Mouse (Mus musculus): ENCODE results near the gene Tmem259.
A peak's percentile ranks its signal among the peaks of the same experiment; 100 is the strongest.

The Tmem259 gene

DNA sequence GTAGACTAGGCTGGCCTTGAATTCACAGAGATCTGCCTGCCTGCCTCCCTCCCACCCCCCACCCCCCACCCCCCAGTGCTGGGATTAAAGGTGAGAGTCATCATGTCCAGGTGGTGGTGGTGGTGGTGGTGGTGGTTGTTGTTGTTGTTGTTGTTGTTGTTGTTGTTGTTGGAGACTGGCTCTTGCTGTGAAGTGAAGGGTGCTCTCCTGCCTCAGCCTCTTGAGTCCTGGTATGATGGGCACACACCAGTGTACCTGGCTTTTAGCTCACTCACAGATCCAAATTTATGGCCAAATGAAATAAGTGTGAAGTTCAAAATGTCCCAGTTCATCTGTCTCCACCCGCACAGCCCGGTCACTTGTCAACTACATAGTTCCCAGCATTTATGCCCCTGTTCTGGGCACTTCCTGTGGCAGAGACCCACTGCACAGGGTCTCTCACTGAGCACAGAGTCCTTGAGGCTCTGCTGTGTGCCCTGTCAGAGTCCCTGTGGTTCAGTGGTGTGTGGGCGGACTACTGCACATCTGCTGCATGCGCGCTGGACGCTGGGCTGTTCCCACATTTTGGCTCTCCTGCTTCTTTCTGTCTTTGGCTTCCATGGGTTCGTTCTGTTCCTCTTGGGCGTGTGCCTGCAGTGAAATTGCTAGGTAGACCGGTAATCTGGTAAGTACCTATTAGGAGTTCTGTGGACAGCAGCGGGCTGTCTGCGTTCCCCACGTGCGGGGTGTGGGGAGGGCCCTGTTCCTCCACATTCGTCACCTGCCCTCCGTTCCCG is 49.1 kb downstream of the Tmem259 start:
- DNase-seq (ENCODE audit: low spot score in 2 of 2), result no peak

DNA sequence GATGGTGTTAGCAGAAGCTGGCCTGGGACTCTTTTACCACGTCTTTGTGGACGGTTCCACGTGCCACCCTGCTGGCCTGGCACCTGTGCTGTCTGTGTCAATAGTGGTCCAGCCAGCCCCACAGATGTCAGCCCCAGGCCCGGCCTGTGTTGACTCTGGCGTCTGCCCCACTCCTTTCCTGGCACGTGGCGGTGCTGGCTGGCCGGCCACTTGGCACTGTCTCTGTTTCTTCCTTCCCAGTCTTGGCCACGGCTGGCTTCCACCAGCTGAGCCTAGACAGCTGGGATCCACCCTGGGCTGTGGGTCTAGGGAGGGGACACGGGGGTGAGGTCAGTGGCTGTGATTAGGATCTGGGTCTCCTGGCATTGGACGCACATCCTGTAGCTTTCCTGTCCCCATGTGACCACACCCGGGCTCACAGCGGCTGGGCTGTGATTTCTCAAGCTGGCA is 49.8 kb downstream of the Tmem259 start:
- DNase-seq (ENCODE audit: low spot score in 2 of 2), result peak in 1 of 2 experiments; percentile 44

DNA sequence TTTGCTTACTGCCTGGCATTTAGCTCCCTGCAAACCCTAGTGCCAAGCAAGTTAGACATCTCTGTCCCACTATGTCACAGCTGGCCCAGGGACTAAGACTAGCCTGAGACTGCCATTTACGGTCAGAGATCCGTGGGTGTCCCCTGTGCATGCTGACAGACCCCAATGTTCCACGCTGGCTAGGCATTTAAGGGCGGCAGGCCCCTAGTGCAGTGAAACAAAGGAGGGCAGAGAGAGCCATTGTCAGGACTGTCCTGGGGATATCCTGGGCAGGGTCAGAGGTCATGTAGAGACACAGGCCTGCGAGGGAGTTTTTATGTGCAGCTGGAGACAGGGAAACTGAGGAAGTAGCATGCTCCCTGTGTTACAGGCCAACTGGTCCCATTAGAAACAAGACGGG is 50.3 kb downstream of the Tmem259 start:
- no peak for DNase-seq (ENCODE audit: low spot score in 2 of 2)

DNA sequence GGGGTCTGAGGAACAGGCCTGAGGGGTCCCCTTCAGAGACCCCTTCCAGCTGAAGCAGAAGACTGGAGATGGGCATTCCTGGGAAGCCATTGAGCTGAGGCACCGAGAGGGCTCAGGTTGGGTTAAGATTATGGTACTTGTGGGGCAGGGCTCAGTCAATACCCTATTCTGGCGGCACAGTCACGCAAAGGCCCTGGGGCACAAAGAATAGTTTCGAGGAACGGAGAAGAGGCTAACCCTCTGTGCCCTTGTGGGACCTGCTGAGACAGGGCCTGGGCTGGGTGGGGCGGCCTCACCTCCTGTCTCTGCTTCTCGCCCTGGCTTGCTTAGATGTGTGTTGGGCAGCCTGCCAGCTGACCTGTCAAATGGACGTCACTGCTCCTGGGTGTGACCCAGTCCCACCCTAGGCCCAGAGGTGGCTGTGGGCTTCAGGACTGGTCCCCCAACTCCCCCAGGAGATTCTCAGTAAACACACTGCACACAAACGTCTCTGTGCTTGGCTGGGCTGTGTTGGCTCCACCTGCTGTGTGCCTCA is 50.9 kb downstream of the Tmem259 start:
- DNase-seq (ENCODE audit: low spot score in 2 of 2), result no peak

DNA sequence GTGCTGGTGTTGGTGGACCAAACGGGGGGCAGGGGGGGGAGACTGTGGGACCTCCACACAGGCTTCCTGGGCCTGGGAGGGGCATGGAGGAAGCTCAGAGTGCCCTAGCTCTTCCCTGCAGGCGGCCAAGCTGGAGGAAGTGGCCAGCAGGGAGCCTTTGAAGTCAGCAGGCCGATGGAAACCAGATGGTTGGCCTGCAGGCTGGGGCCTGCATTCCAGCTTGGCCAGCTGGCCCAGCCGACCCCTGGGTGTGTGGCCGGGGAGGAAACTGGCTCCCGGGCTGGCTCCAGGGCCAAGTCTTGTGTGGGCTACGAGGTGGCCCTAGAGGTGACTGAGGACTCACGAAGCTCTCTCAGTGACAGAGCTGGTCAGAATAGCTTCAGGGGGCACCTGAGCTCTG is 51.4 kb downstream of the Tmem259 start:
- no peak for DNase-seq (ENCODE audit: low spot score in 2 of 2)

DNA sequence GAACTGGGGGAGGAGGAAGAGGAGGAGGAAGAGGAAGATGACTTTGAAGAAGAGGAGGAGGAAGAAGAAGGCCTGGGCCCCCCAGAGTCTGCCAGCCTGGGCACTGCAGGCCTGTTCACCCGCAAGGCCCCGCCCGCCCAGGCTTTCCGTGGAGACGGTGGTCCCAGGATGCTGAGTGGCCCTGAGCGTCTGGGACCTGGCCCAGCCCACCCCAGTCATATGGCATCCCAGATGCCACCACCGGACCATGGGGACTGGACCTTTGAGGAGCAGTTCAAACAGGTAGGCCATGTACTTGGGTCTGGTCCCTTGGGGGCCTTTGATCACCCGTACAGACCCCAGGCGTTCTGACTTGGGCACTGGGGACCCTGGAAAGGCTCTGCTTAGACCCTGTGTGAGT is 52.3 kb downstream of the Tmem259 start:
- DNase-seq (ENCODE audit: low spot score in 2 of 2), result no peak

DNA sequence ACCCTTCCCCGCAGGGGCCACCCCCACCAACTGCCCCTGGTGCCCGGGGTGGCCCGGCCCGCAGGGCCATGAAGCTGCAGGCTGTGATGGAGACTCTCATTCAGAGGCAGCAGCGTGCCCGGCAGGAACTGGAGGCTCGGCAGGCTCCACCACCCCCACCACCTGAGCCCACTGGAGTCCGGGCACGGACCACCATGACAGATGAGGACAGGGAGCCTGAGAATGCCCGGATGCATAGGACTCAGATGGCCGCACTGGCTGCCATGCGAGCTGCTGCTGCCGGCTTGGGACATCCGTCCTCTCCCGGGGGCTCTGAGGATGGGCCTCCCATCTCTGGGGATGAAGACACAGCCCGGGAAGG is 53.3 kb downstream of the Tmem259 start:
- no peak for DNase-seq (ENCODE audit: low spot score in 2 of 2)

DNA sequence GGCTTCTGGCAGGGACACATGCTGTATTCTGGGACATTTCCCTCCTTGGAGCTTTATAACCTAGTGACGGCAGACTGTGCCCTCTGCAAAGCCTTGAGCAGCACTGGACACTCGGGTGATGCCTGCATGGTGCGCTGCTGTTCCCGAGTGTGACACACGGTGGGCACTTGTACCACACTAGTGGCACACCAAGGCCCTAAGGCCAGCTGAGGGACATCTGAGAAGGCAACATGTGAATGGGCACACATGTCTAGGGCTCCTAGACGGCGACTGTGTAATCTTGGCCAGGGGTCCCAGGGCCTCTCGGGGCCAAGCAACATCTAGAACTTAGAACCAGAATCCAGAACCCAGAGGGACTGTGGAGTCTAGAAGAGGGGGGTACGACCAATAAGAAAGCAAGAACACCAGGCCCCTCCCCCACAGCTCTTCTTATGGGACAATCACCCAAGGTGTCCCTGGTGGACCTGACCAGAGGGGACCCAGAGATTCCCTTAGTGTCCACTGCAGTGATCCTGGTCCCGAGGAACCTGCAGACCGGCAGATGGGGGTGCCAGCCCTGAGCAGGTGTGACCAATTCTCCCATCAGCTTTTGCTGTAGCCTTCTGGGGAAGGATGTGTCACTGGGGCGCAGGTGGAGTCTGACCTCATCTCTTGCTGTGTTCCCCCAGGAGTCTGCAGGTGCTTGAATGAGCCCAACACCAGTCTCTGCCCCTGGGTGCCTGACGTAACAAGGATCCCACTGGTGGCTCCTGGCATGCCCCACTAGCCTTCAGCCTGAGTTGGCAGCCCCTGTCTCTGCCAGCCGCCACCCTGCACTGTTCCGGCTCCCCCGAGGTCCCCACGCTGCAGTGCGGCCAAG is 53.9 kb downstream of the Tmem259 start:
- DNase-seq (ENCODE audit: low spot score in 2 of 2), result no peak

DNA sequence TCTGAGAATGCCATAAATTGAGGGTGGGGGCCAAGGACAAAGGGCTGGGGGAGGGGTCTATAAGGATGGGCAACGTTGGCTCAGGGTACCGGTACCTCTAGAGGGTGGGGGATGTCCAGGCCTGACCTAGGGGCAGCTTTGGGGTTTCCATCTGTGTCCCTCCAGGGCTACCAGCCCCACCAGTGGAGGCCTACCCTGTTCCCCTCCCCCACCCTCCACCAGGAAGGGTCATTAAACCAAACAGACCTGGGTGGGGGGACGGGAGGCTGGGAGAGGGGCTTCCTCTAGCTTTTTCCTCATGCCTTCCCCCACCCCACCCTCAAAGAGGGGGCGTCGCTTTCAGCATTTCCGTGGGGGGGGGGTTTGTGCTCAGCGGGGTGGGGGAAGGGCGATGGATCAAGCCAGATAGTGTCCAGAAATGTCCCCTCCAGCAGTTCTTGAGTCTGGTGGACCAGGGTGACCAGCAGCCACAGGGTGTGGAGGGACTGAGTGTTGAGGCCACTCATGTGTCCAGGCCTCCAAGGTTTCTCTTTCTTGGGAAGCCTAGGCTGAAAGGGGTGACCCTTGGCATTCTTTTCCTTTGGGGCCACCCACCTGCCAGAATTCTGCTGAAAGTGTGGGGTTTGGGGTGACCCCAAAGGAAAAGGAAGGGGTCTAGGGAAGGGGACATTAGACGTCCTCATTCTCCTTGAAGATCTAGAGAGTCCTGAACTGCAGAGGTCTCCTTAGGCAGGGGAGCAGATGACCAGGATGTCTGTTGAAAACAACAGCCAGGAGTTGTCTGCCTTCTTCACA is 55.0 kb downstream of the Tmem259 start:
- DNase-seq (ENCODE audit: low spot score in 2 of 2), result no peak

DNA sequence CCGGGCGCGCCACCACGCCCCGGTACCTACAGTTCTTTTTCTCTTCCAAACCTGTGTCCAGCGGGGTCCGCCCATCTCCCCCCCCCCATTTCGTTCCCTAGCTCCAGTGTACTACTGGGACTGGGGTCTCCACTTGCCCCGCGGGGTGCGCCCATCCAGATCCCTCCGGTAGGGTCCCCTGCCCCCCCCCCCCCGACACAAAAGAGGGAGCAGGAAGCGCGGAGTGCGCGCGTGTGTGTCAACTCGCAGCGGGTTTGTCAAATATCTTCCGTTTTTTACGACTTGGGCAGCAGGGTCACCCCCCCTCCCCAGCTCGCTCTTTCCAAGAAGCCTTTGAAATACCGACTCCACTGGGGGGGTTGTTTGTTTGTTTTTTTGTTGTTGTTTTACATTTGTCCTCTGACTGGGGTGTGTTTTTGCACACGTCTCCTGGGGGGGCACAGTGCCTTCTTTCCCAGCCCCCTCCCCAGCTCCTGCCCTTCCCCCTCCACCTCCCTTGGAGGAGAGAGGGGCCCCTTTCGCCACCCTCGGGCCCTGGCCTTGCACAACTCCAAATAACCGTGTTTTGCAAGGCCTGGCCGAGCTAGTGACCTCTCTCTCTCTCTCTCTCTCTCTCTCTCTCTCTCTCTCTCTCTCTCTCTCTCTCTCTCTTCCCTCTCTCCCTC is 56.0 kb downstream of the Tmem259 start:
- DNase-seq (ENCODE audit: low spot score in 2 of 2), result peak; percentile 60 to 67

DNA sequence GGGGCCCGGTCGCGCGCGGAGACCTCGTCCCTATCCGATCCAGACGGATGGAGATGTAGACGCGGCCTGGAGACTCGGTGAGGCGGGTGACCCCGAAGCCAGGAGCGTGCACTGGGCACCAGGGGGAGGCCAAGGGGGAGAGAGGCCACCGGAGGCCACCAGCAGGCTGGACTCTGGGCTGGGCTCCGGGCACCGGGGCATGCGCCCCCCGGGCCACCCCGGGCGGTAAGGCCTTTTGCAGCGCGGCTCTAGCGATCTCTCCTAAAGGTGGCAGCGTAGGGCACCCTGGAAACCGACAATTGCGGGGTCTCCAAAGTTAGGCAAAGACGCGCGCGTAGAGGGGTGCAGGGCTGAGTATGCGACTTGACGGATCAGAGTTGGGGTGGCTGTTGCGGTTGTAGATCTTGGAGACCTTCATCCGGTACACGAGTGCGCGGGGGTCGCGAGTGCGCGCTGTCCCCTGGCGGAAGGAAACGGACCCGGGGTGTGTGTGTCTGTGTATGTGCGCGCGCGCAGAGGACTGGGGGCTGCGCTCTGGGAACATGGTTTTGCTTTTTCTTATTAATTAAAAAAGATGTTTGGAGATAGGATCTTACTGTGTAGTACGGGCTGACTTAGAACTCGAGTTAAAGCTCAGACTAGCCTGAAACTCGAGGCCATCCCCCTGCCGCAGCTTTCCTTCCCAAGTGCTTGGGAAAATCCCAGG is 56.7 kb downstream of the Tmem259 start:
- DNase-seq (ENCODE audit: low spot score in 2 of 2), result peak; percentile 71 to 72

DNA sequence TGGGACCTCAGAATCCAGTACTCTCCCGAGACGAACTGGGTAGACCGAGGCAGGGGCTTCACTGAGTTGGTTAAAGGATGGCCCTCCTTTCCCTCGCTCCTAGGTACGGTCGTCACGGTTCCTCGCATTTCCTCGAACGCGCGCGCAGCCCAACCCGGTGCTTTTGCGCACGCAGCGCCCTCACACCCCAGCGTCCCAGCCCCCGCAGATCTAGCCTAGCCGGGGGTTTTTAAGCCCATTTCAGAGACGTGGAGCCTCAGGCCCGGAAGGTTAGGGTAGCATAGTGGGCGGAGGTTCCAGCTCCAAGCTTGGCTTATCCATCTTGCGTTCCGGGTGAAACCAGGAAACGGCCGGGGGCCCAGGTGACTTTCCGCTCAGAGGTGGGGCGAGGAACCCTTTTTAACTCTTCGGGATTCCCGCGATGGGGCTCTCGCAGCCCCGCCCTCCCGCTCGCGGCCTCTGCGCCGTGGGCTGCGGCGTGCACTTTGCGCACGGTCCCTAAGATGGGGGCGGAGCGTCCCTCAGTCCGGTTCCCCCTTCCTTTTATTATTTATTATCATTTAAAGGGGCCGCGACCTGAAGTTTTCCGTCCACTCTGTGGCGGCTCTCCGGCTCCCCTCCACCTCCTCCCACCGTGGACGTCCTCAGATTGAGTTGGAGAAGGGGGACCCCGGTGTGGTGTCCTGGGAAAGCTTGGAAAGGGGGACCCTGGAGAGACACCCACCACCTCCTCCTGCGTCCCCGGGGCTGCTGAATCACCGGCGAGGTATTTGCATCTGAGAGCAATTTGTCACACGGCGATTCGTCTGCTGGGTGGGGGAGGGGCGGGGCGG is 57.4 kb downstream of the Tmem259 start, which contains the start of gene Arid3a:
Gene Arid3a, plus strand, starts transcription at position 553 of the 833 bp plus-strand sequence.
- peak; percentile 88 to 89 for DNase-seq (ENCODE audit: low spot score in 2 of 2)

DNA sequence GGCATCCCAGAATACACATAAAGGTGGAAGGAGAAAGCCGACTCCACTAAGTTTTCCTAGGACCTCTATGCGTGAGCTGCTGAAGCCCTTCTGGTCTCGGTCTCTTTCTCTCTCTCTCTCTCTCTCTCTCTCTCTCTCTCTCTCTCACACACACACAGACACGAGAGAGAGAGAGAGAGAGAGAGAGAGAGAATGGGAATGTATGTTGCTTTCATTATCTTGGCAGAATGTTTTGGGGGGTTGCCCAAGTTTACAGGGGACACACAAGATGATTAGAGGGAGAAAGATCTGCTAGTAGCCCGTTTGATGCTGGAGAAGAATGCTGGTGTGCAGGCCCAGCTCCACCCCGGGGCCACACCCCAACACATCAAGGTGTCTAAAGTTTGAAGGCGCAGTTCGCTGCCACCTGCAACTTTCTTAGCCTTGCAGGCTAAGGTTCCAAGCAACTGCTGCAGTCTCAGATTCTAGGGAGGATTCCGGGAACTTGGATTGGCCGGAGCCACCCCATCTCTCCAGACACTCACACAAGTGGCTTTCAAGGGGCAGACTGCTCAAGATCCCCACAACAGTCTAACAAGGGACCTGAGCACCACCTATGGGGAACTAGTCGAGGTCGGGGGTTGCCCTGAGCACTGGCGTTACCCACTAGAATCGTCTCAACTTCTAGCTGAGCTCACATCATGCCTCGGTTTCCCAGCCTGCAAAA is 58.2 kb downstream of the Tmem259 start:
- peak in 1 of 2 experiments; percentile 62 for DNase-seq (ENCODE audit: low spot score in 2 of 2)

DNA sequence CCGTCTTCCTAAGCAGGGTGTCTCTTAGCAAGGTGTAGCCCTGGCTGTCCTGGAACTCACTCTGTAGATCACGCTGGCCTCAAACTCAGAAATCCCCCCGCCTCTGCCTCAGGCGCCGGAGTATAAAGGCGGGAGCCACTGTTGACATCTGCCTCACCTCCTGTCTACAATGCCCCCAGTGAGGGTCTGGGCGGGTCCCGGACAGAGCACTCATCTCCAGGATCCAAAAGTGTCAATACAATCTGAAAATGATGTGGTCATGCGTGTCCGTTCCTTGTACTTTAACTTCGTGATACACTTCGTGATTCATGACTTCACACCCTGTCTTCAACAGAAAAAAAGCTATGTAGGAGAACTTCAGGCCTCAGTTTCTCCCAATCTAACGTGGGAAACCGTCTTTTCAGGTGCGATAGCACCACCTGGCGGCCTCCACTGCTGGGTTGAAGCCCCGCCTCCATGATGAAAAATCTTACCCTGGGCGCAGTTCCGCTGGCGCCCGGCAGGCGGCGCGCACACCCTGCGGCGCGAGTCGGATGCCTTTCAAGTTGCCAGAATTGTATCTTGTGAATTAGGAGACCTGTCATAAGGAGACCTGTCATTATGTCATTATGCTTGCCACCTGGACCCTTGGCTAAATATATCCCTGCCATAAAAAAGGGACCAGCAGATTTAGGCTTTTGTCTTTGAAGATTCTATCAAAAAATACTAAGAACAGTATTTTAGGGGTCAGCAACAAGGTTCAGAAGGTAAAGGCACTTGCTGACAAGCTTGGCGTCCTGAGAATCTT is 58.9 kb downstream of the Tmem259 start:
- peak; percentile 86 to 93 for DNase-seq (ENCODE audit: low spot score in 2 of 2)

Data from spleen, postnatal 36 days (tissue).